Mouse (Mus musculus) intestine, embryonic 14.5 days (tissue): ENCODE results near the gene Tpst2. TPM values are rescaled to one million over a fixed set of nuclear protein-coding genes. Genes with fewer than 3 reads are reported as not detected.

Experiments
- ATAC-seq: fragments of 200-750 bp; cut with Nextera tagmentation; replicated peaks from 2 replicates; pipeline ENCODE4 v1.8.0; 2017; ENCODE audit warnings: low read depth, moderate number of reproducible peaks, moderate TSS enrichment, moderate library complexity; ENCODE audit not compliant: low FRiP score, low TSS enrichment
- DNase-seq: peaks from one replicate; pipeline ENCODE4 v3.0.0-alpha.2; 2018; ENCODE audit warnings: low spot score
- H3K27ac ChIP-seq: fragments of 300-500 bp; sonication (generic); 2 replicates; pipeline ENCODE4 v1.5.1; 2014; ENCODE audit warnings: low read depth, mild to moderate bottlenecking, control low read depth
- H3K27me3 ChIP-seq: fragments of 300-500 bp; sonication (generic); replicated peaks from 2 replicates; pipeline ENCODE4 v1.6.1; 2014; ENCODE audit warnings: low read length, control low read depth; ENCODE audit not compliant: control insufficient read depth, insufficient read depth
- H3K36me3 ChIP-seq: fragments of 300-500 bp; sonication (generic); 2 replicates; pipeline ENCODE4 v1.6.1; 2014; ENCODE audit warnings: low read length, control low read depth; ENCODE audit not compliant: control insufficient read depth, insufficient read depth
- H3K4me1 ChIP-seq: fragments of 300-500 bp; sonication (generic); replicated peaks from 2 replicates; pipeline ENCODE4 v1.6.1; 2014; ENCODE audit warnings: low read length, control low read depth, mixed read lengths; ENCODE audit not compliant: control insufficient read depth, insufficient read depth
- H3K4me2 ChIP-seq: fragments of 300-500 bp; sonication (generic); 2 replicates; pipeline ENCODE4 v1.6.1; 2014; ENCODE audit warnings: low read length
- H3K4me3 ChIP-seq: fragments of 300-500 bp; sonication (generic); 2 replicates; pipeline ENCODE4 v1.5.1; 2014; ENCODE audit warnings: low read depth, low read length, control low read depth, mixed read lengths
- H3K9ac ChIP-seq: fragments of 300-500 bp; sonication (generic); 2 replicates; pipeline ENCODE4 v1.6.1; 2014; ENCODE audit warnings: mild to moderate bottlenecking, low read length
- H3K9me3 ChIP-seq: fragments of 300-500 bp; sonication (generic); 2 replicates; pipeline ENCODE4 v1.6.1; 2016; ENCODE audit warnings: low read length, control low read depth; ENCODE audit not compliant: control insufficient read depth
- WGBS: fragments of 180-500 bp; shearing (Covaris S2); extraction: QIAGEN DNeasy Blood & Tissue Kit; methylation state at CpG from one replicate; pipeline ENCODE4 v1.1.7; 2014; 5-methylcytosine and 5-hydroxymethylcytosine counted together
- polyA plus RNA-seq: library from polyadenylated mRNA; unstranded; fragments of >200 nt; fragmentation: Nextera tagmentation; extraction: Ambion mirVana; gene quantifications from 2 replicates; pipeline ENCODE4 v1.2.1, GENCODE M21; 2014

Tpst2 gene
- polyA plus RNA-seq, 1 experiment from 2014 or later, result 40.8 TPM

DNA sequence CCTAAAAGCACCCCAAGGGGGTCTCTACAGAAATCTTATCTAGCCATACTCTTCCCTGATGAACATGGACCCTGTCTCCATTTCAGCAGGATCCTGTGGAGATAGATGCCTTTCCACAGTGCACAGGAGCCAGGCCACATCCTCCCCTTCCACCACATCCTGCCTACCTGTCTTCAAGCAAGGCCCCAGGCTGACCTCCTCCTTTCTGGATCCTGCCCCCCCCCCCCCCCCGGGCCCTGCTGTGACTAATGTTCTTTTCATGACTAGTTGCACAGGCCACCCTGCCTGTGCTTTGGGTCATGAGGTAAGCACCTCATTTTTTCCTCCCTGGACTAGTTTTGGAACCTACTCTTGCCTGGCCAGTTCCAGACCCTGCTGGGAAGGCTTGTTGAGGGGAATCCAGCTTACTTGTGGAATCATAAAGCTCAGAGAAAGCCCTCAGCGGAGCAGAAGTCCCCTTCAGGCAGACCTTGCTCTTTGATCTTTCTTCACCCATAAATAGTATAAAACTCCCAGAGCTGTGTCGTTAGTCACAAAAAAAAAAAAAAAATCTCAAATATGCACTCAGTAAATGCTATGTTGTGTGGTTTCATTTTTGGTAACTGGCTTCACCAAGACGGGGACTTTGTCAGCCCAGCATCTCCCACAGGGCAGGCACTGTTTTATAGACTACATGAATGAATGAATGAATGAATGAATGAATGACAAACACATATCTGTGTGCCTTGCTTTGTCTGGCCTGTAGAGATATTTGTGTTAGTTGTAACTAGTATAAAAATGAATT lies 1.3 kb upstream of the Tpst2 start:
- no peaks in the 10 kb centered on the region for H3K9me3 ChIP-seq
- 50% methylated on average over 4 of the region's 4 CpGs for WGBS
- no peak overlapping the region for H3K27ac ChIP-seq
- DNase-seq (no peak), ATAC-seq (no peak)
- peak overlapping the region; percentile 57 for H3K4me2 ChIP-seq
- no peaks in the 10 kb centered on the region for H3K27me3 ChIP-seq
- peaks cover 24% of the 10 kb centered on the region for H3K4me1 ChIP-seq
- H3K4me3 ChIP-seq, result peak overlapping the region; percentile 72
- no peaks in the 10 kb centered on the region for H3K36me3 ChIP-seq
- no peak overlapping the region for H3K9ac ChIP-seq

GRCm38 (mm10) chr5:112276907-112277348 lies 437 bp downstream of the Tpst2 start:
- H3K9ac ChIP-seq, result peak overlapping the region; percentile 80
- H3K9me3 ChIP-seq, result no peaks in the 10 kb centered on the region
- no peak for ATAC-seq
- H3K4me3 ChIP-seq, result peak overlapping the region; percentile 72
- peak overlapping the region; percentile 84 for H3K4me2 ChIP-seq
- no peak for DNase-seq
- no peaks in the 10 kb centered on the region for H3K36me3 ChIP-seq
- WGBS, result 0% methylated on average over 24 of the region's 24 CpGs
- peak overlapping the region; percentile 51 for H3K27ac ChIP-seq
- peaks cover 24% of the 10 kb centered on the region for H3K4me1 ChIP-seq
- H3K27me3 ChIP-seq, result no peaks in the 10 kb centered on the region

- H3K4me3 ChIP-seq, result peak overlapping the region; percentile 72
- no peak for DNase-seq
- H3K9ac ChIP-seq, result no peak overlapping the region
- H3K4me1 ChIP-seq, result peaks cover 24% of the 10 kb centered on the region
- peak overlapping the region; percentile 84 for H3K4me2 ChIP-seq
- no peak overlapping the region for H3K27ac ChIP-seq
- no peaks in the 10 kb centered on the region for H3K9me3 ChIP-seq
- H3K36me3 ChIP-seq, result no peaks in the 10 kb centered on the region
- 82% methylated on average over 11 of the region's 11 CpGs for WGBS
- H3K27me3 ChIP-seq, result no peaks in the 10 kb centered on the region
- ATAC-seq, result no peak
These were observed 1.5 kb downstream of the Tpst2 start for GRCm38 (mm10) chr5:112277906-112278470.

DNA sequence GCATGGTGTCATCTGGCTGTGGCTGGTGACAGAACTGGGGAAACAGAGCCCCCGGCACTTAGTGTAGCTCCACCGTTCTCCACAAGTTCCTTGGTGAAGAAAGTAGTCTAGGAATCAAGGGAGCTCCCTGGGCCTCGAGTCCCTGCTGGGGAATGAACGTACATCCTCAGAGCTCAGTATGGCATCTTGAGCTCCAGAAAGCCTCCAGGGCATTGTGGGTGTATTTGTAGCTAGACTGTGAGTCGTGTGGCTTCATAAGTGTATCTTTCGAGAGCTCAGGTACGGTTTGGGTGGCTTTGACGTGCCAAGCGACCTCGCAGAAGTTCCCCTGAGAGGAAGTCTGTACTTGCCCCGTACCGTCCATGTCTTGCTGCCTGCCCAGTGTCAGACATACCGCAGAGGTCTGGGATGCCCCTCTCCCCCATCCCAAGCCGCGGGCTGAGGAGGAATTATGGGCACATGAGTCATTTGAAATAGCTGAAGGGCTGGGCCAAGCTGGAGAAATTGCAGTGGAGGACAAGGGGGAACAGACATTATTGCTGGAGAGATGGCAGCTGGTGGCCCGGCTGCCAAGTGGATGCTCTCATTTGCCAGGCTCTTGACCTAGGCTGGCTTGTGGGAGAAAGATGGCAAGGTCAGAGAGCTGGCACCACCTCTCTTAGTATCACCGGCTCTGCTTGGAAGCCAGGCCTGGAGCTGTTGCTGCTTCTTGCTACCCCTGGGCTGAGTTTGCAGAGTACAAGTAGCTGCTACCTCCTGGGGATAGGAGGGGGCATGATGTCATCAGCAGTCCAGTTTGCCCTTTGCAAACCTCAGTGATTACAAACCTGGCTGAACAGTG lies 2.9 kb downstream of the Tpst2 start:
- no peak for DNase-seq
- ATAC-seq, result no peak
- WGBS, result 78% methylated on average over 17 of the region's 17 CpGs
- H3K27ac ChIP-seq, result no peak overlapping the region
- no peak overlapping the region for H3K9ac ChIP-seq
- H3K4me3 ChIP-seq, result no peak overlapping the region
- no peaks in the 10 kb centered on the region for H3K36me3 ChIP-seq
- H3K27me3 ChIP-seq, result no peaks in the 10 kb centered on the region
- H3K9me3 ChIP-seq, result no peaks in the 10 kb centered on the region
- no peak overlapping the region for H3K4me2 ChIP-seq
- peaks cover 24% of the 10 kb centered on the region for H3K4me1 ChIP-seq

DNA sequence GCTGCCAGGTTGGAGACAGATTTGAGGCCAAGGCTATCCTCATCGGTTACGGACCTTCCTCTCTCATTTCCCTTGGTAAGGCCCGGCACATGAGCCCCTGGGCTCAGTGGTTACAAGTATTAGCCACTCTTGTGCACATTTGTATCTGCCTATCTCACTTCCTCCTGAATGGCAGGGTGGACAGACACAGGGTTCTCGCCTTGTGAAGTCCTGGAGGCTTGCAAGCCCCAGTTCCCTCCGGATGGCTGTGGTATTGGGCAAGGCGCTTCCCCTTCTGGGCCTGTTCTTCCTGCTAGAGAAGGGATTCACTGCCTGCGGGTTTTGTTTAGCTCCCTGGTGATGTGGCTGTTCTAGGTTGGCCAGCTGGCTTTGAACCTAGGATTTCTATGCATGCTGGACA lies 3.7 kb downstream of the Tpst2 start:
- H3K4me2 ChIP-seq, result no peak overlapping the region
- no peak overlapping the region for H3K27ac ChIP-seq

DNA sequence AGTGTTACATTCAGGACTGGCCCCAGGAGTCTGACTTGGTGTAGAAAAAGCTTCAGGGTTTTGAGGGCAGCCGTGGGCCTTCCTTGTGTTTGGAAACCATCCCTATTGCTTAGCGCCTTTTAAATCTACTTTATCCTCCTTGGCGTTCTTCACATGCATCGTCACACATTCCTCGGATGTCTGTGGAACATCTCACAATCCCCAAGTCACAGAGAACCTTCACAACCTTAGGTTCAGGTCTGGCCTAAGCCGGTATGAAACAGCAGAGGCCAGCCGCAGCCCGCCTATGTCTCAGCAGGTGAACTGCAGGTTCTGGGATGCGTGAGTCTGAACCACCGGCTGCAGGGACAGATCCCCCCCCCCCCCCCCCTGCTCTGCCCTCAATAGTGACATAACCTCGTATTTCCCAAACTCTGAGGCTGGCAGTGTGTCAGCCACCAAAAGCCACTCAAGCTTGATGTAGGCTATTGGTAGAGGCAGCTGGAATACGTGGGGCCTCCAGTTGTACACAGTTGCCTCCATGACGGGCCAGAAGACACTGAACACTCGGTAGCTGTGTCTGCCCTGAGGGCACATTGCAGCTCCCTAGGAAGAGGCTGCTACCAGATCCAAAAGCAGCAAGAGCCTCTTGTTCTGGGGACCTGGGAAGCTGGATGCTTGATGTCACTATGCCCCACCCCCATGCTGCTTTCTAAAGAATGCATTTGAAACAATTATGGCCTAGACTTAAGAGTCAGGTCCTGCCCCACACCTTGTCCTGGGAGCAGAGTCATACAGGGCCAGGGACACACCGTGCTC lies 4.6 kb downstream of the Tpst2 start:
- WGBS, result 56% methylated on average over 15 of the region's 15 CpGs
- ATAC-seq, result no peak
- peaks cover 24% of the 10 kb centered on the region for H3K4me1 ChIP-seq
- no peak for DNase-seq
- H3K4me3 ChIP-seq, result no peak overlapping the region
- no peak overlapping the region for H3K9ac ChIP-seq
- H3K27ac ChIP-seq, result no peak overlapping the region
- no peaks in the 10 kb centered on the region for H3K9me3 ChIP-seq
- H3K4me2 ChIP-seq, result no peak overlapping the region
- no peaks in the 10 kb centered on the region for H3K27me3 ChIP-seq
- H3K36me3 ChIP-seq, result no peaks in the 10 kb centered on the region

More for the DNA sequence above, 3.7 kb downstream of the Tpst2 start:
- no peaks in the 10 kb centered on the region for H3K9me3 ChIP-seq
- no peak for DNase-seq
- ATAC-seq, result no peak
- H3K27me3 ChIP-seq, result no peaks in the 10 kb centered on the region
- no peak overlapping the region for H3K4me3 ChIP-seq
- H3K4me1 ChIP-seq, result peaks cover 24% of the 10 kb centered on the region
- WGBS, result 84% methylated on average over 7 of the region's 7 CpGs
- H3K36me3 ChIP-seq, result no peaks in the 10 kb centered on the region
- no peak overlapping the region for H3K9ac ChIP-seq

- ATAC-seq (no peak), DNase-seq (no peak)
- Histone ChIP-seq H3K9me3 (no peaks in the 10 kb centered on the region), H3K4me3 (no peak overlapping the region), H3K36me3 (no peaks in the 10 kb centered on the region), H3K4me2 (no peak overlapping the region), H3K27ac (no peak overlapping the region), H3K27me3 (no peaks in the 10 kb centered on the region), H3K4me1 (peaks cover 24% of the 10 kb centered on the region), H3K9ac (no peak overlapping the region)
- WGBS, result 85% methylated on average over 4 of the region's 4 CpGs
These were observed 5.2 kb downstream of the Tpst2 start for GRCm38 (mm10) chr5:112281676-112282075.

DNA sequence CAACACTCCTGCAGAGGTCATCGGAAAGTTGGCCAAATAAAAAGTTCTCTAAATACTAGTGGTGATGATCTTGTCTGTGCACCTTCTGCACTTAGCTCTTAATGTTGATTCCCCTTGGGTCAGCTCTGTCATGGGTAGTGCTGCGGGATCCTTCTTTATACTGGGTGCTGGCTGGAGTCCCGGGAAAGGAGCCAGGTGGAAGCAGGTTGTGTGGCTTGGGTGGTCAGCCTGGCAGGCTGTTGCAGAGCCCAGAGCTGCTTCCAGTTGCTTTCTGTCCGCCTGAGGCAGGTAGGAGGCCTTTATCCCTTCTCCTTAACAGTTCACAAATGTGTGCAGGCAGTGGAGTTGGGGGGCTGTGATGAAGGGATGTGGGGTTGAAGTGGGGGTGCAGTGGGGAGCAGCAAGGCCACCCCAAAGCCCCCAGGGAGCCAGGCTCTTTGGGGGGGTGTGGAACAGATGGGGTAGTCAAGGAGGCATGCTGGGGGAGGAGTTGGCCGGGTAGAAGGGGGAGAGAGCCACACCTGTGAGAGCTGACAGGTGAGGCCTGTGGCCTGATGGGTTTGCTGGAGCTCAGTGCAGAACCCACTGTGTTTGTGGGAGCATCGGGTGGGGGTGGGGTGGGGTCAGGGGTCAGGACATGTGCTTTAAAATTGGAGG lies 5.8 kb downstream of the Tpst2 start:
- H3K27ac ChIP-seq, result no peak overlapping the region

More for the DNA sequence above, 5.8 kb downstream of the Tpst2 start:
- H3K9me3 ChIP-seq, result no peaks in the 10 kb centered on the region
- no peaks in the 10 kb centered on the region for H3K36me3 ChIP-seq
- no peak for DNase-seq
- H3K4me3 ChIP-seq, result no peak overlapping the region
- no peak overlapping the region for H3K9ac ChIP-seq
- 73% methylated on average over 6 of the region's 6 CpGs for WGBS
- no peak for ATAC-seq
- no peak overlapping the region for H3K4me2 ChIP-seq
- no peaks in the 10 kb centered on the region for H3K27me3 ChIP-seq
- H3K4me1 ChIP-seq, result peaks cover 25% of the 10 kb centered on the region
